Mouse (Mus musculus): ENCODE measurements around the gene Alox8.

Gene Alox8

GRCm38 (mm10) chr11:69179512-69179911 lies 18.1 kb downstream of the Alox8 start:
- DNase-seq (ENCODE audit: low spot score in 2 of 2): no peak

DNA sequence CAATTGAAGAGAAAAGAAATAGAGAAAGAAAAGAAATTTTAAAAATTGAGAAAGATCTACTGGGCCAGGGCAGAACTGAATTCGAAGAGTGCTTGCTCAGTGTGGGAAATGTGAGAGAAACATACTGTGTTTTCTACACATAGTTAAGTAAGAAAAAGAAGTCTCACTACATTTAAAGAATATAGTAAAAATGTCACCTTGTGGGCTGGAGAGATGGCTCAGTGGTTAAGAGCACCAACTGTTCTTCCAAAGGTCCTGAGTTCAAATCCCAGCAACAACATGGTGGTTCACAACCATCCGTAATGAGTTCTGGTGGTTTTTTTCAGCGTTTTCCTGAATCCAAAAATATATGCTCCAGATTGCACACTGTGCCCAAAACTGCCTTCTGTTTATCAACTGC lies 19.1 kb downstream of the Alox8 start:
- no peak for DNase-seq (ENCODE audit: low spot score in 2 of 2)

DNA sequence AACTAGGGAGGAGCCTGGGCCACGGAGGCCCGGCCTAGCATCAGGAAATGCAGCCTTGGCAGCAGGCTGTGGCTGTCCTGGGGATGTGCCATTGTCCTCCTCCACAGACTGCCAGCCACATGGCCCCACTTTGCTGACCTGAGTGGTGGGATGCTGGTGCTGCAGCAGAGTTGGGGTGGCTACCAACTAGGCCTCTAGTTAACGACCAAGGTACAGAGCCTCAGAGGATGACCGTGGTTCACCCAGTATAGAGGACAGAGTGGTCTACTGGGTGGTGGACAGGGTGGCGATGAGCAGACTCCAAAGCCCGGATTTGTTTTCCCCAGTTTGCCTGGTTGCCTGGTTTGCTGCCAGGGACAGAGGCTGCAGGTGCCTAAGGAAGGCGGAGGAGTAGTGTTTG lies 22.9 kb downstream of the Alox8 start:
- DNase-seq (ENCODE audit: low spot score in 2 of 2): no peak

- DNase-seq (ENCODE audit: low spot score in 2 of 2): no peak
Measured at GRCm38 (mm10) chr11:69172606-69173005, 25.0 kb downstream of the Alox8 start.

GRCm38 (mm10) chr11:69171626-69172025 lies 26.0 kb downstream of the Alox8 start:
- no peak for DNase-seq (ENCODE audit: low spot score in 2 of 2)

GRCm38 (mm10) chr11:69169313-69169712 lies 28.3 kb downstream of the Alox8 start:
- no peak for DNase-seq (ENCODE audit: low spot score in 2 of 2)

- no peak for DNase-seq (ENCODE audit: low spot score in 2 of 2)
Measured at GRCm38 (mm10) chr11:69156800-69157199, 40.8 kb downstream of the Alox8 start, which contains the start of gene Alox12b. TSS of gene Alox12b (plus strand) at chr11:69156989.

GRCm38 (mm10) chr11:69155351-69155750 lies 42.3 kb downstream of the Alox8 start:
- no peak for DNase-seq (ENCODE audit: low spot score in 2 of 2)

- no peak for DNase-seq (ENCODE audit: low spot score in 2 of 2)
Measured at GRCm38 (mm10) chr11:69153831-69154230, 43.8 kb downstream of the Alox8 start.

- DNase-seq (ENCODE audit: low spot score in 2 of 2): no peak
Measured at GRCm38 (mm10) chr11:69151004-69151403, 46.6 kb downstream of the Alox8 start.

- peak; percentile 43 to 51 for DNase-seq (ENCODE audit: low spot score in 2 of 2)
Measured at GRCm38 (mm10) chr11:69150444-69150843, 47.2 kb downstream of the Alox8 start.

- no peak for DNase-seq (ENCODE audit: low spot score in 2 of 2)
Measured at GRCm38 (mm10) chr11:69149728-69150127, 47.9 kb downstream of the Alox8 start.

GRCm38 (mm10) chr11:69148451-69148960 lies 49.1 kb downstream of the Alox8 start:
- no peak for DNase-seq (ENCODE audit: low spot score in 2 of 2)

DNA sequence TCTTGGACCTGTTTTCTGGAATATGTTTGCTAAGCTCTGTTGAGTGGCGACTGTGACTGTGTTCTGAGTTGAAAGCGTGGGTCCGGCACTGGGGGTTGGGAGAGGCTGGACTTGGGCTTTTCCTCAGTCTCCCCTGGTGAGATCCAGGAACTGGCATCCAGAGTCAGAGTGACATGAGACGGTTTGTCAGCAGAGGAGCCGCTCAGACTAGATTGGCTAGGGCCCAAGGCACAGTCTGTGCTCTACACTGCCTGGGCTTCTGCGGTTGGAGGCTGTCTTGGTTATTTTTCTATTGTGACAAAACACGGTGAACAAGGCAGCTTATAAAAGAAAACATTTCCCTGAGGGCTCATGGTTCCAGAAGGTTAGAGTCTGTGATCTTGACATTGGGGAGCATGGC lies 50.1 kb downstream of the Alox8 start:
- DNase-seq (ENCODE audit: low spot score in 2 of 2): no peak

DNA sequence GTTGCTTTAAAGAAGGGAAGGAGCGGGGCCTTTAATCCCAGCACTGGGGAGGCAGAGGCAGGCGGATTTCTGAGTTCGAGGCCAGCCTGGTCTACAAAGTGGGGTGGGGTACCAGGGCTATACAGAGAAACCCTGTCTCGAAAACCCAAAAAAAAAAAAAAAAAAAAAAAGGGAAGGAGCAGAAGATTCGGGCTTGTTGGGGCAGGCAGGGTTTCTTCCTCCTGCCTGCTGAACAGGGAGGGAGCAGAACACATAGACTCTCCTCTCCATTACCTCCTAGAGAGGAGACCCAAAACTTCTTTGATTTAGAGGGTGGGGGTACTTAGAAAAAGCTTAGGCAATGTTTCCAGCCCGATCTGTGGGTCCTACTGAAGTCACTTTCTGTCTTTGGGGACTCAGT lies 62.3 kb downstream of the Alox8 start:
- no peak for DNase-seq (ENCODE audit: low spot score in 2 of 2)

GRCm38 (mm10) chr11:69134622-69134968 lies 63.0 kb downstream of the Alox8 start:
- no peak for DNase-seq (ENCODE audit: low spot score in 2 of 2)
